Mouse (Mus musculus) bone marrow macrophage, adult 2 months (primary cell): ENCODE measurements around the gene Adgra1. TPM values are rescaled to one million over a fixed set of nuclear protein-coding genes. Genes with fewer than 3 reads are reported as not detected.

ENCODE experiments used
- H3K27ac ChIP-seq: 2 replicates; pipeline ENCODE4 v1.5.1; 2012; ENCODE audit warnings: low read depth, low read length; ENCODE audit not compliant: insufficient read depth
- H3K4me1 ChIP-seq: 2 replicates; pipeline ENCODE4 v1.6.1; 2012; ENCODE audit warnings: low read length; ENCODE audit not compliant: control insufficient read depth, insufficient read depth
- H3K4me3 ChIP-seq: 2 replicates; pipeline ENCODE4 v1.5.1; 2012; ENCODE audit warnings: mild to moderate bottlenecking, low read length, moderate library complexity; ENCODE audit not compliant: insufficient read depth
- CTCF ChIP-seq: IDR thresholded peaks from 2 replicates; pipeline ENCODE4 v1.5.1; 2012; ENCODE audit warnings: low read depth, mild to moderate bottlenecking, low read length, moderate library complexity
- POLR2A ChIP-seq: IDR thresholded peaks from 2 replicates; pipeline ENCODE4 v1.6.1; 2012; ENCODE audit warnings: mild to moderate bottlenecking, low read depth, low read length, borderline replicate concordance
- polyA plus RNA-seq: library from polyadenylated mRNA; stranded (reverse); fragments of >200 nt; gene quantifications from 2 replicates; pipeline ENCODE4 v1.2.4, GENCODE M21; 2012; ENCODE audit not compliant: missing spikeins, insufficient read depth, insufficient read length

The Adgra1 gene
- polyA plus RNA-seq, 1 experiment: not detected

DNA sequence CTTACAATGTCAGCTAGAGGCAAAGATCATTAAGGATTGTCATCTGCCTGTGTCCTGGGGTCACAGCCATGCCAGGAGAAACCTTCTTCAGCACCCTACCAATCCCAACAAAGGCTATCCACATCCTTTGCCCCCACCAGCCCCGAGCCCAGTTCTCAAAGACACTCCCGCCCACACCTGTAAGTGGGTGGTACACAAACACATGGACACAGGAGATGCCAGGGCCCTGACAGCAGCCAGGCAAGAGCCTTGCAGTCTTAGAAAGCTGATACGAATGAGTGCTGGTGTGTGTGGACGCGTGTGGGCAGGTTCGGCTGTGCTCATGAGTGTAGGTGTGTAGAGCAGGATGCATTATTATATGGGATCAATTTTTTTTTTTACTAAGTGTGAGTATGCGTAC is 66.5 kb downstream of the Adgra1 start:
- no peak for TF ChIP-seq CTCF
- H3K4me1 ChIP-seq: no peaks in the 10 kb centered on the region
- no peak overlapping the region for H3K27ac ChIP-seq
- H3K4me3 ChIP-seq: no peak overlapping the region

DNA sequence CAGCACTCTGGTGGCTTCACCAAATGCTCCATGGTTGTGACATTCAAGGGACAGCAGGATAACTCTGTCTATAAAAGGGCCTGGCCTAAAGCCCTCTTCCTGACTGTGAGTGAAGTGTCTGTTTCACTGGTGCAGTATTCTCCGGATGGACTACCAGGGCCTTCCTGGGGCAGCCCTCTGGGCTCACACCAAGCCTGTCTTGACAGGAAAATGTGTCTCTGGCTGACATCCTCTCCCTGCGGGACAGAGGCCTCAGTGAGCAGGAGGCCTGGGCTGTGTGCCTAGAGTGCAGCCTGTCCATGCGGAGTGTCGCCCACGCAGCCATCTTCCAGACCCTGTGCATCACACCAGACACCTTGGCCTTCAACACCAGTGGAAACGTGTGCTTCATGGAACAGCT is 66.9 kb downstream of the Adgra1 start:
- no peak overlapping the region for H3K27ac ChIP-seq
- no peak overlapping the region for H3K4me3 ChIP-seq
- TF ChIP-seq POLR2A (no peak), CTCF (no peak)
- H3K4me1 ChIP-seq: no peaks in the 10 kb centered on the region

DNA sequence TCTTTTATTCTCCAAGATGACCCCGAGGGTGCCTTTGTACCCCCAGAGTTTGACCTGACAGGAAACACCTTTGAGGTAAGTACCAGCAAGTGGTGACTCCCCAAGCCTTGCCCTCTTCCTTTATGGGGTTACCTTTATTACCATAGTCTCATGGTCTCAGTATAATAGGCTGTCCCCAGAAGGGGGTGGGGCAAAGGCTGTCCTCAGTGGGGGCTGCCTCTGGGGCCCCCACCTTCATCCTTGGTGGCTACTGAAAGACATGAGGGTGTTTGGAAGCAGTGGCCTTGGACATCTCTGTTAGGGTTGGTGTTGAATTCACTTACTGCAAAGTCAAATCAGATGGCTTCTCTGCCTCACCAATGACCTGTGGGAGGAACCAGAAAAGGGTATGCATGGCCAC is 68.0 kb downstream of the Adgra1 start:
- TF ChIP-seq POLR2A (no peak), CTCF (no peak)
- no peak overlapping the region for H3K27ac ChIP-seq
- H3K4me1 ChIP-seq: no peaks in the 10 kb centered on the region
- H3K4me3 ChIP-seq: no peak overlapping the region

DNA sequence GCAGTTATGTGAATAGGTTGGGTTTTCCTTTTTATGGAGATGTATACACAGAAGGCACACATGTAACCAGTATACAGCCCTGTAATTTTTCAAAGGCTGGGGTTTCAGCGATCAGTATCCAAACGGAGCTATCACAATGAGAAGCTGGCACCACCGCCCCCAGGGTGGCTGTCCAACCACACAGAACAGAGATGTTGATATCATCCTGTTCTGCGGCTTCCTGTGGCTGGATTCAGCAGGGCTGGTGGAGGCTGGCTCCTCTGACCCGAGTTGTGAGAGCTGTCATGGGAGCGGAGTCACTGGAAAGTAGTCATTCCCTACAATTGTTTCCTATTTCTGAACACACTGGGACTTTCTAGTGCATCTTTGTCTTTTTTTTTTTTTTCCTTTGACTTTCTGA is 71.3 kb downstream of the Adgra1 start:
- TF ChIP-seq POLR2A (no peak), CTCF (no peak)
- Histone ChIP-seq H3K27ac (no peak overlapping the region), H3K4me1 (no peaks in the 10 kb centered on the region), H3K4me3 (no peak overlapping the region)

DNA sequence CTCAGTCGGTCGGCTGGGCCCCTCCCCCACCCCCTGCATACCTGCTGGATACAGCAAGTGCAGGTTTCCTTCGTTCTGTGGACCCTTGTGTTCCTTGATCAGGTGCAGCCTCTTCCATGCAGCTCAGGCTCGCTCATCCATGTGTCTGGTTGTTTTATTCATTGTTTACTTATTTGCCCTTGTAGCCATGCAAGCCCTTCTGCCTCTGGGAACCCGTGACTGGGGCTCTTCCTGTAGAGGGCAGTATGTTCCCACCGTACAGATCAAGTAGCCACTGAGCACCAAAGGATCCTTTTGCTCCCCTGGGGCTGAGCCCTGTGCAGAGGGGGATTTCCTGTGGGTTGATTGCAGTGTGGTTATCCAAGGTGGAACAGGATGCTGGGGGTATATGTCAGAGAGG is 71.7 kb downstream of the Adgra1 start:
- Histone ChIP-seq H3K27ac (no peak overlapping the region), H3K4me3 (no peak overlapping the region), H3K4me1 (no peaks in the 10 kb centered on the region)
- TF ChIP-seq CTCF: peak; percentile 16; the same call in 1 of the 2 replicates
- no peak for TF ChIP-seq POLR2A

DNA sequence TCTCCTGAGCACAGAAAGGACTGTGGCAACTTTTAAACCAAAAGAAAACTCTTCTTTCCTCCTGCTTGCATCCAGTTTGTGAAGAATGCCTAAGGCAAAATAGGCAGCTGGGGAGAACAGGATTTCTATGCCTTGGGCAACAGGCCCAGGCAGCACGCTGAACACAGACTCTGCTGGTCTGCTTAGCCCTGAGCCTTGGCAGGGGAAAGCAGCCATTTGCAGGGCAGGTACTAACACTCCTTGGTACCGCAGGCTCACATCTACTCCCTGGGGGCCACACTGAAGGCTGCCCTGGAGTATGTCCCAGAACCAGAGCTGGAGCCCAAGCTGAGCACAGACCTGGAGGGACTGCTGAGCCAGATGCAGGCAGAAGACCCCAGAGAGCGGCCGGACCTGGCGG is 74.2 kb downstream of the Adgra1 start:
- no peaks in the 10 kb centered on the region for H3K4me1 ChIP-seq
- no peak overlapping the region for H3K27ac ChIP-seq
- TF ChIP-seq CTCF (no peak), POLR2A (no peak)

DNA sequence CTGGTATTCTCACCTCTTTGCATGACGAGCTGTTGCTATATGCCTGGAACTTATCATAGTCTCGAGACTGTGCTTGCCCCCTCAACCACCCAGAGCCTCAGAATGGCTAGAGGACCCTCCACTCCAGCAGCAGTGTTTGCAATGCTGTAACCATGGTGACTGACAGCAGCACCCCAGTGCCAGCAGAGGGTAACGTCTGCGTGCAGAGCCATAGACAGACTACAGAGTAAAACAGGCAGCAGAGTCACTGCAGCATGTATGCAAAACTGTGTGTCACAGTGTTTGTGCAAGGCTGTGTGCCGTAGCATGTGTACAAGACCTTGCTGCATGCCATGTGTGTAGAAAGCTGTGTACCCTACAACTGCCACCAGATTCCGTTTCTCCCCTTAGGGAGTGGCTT is 75.5 kb downstream of the Adgra1 start:
- no peaks in the 10 kb centered on the region for H3K4me1 ChIP-seq
- TF ChIP-seq POLR2A (no peak), CTCF (no peak)
- H3K27ac ChIP-seq: no peak overlapping the region
- no peak overlapping the region for H3K4me3 ChIP-seq

More for the DNA sequence above, 74.2 kb downstream of the Adgra1 start:
- H3K4me3 ChIP-seq: no peak overlapping the region

DNA sequence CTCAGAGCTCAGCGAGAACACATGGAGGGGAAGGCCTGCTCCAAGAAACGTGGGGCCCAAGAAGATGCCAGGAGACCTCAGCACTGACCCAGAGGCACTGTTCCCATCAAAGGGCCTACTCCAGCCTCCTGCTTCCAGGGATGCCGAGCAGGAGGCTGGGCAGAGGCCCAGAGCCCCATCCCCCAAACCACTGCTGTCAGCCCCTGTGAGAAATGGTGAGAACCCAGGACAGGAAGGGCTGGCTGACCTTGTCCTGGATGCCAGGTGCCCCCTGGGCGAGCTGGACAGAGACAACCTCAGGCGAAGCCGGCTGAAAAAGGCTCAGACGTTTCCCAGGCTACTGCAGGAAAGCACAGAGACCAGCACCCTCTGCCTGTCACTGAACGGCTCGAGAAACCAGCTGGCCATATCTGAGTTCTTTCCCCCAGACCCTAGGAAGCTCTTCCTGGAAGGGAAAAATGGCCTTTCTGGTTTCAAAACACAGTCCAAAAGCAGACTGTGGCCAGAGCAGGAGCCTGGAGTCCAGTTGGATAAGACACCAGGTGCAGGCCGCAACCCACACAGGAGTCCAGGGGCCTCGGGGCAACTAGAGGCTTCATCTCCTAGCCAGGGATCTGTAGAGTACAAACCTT is 76.3 kb downstream of the Adgra1 start:
- Histone ChIP-seq H3K4me1 (no peaks in the 10 kb centered on the region), H3K4me3 (no peak overlapping the region), H3K27ac (no peak overlapping the region)
- no peak for TF ChIP-seq POLR2A
- no peak for TF ChIP-seq CTCF

DNA sequence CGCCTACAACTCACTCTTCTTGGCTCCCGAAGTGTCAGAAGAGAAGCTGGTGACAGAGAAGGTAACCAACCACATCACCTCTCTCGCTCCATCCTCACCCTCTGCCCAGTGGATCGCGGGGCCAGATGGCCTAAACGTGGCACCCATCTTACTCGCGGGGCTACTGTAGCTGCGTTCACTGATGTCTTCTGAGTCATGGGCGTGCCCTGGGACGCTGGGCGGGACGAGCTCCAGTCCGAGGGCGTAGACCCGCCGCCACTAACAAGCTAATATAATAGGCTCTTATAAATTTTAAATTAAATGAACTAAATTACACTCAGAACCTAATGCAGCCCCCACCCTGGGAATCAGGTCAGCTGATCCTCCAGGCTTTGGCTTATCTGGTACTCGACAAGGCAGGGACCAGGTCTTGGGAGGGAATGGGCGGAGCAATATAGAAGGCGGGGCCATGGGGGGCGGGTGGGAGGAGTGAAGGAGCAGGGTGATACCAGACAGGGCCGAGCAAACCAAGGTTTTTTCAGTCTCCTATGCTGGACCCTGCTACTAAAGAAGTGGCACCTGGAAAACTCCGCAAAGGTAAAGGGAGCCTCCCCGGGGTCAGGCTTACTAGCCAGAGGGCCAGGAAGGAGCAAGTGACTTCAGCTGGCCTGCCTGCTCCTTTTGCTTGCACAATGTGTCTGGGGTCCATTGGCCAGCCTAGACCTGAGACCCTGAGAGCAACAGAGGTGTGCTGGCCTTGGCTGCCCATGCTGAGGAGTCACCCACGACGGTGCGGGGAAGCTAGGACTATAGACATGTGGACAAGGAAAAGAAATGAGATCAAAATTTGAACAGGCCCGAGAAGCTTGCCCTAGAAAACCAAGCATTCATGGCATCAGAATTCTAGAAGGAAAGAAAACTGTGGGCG is 80.4 kb downstream of the Adgra1 start:
- H3K4me3 ChIP-seq: no peak overlapping the region
- no peak for TF ChIP-seq CTCF
- TF ChIP-seq POLR2A: no peak

DNA sequence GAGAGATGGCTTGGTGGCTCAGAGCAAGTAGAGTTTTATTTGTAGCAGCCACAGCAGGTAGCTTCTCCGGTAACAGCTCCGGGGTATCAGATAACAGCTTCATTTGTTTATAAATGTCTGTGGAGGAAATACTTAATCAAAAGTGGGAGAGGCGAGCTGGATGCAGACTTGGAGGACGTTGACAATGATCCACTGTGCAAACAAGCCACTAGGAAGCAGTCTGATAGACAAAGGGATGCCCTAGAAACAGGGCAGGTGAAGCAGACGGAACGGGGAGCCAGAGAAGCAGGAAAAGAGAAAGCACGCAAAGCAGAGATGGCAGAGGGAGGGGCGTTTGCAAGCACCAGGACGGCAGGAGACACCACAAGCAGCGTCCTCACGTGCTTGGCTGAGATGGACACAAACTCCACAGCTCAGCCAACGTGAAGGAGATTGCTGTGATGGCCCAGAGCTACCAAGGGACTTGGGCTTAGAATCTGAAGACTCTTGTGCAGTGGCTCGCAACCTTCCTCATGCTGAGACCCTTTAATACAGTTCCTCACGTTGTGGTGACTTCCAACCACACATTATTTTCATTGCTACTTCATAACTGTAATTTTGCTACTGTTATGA is 81.8 kb downstream of the Adgra1 start:
- Histone ChIP-seq H3K27ac (no peak overlapping the region), H3K4me1 (no peaks in the 10 kb centered on the region), H3K4me3 (no peak overlapping the region)
- TF ChIP-seq CTCF: no peak
- TF ChIP-seq POLR2A: no peak

More for the DNA sequence above, 80.4 kb downstream of the Adgra1 start:
- H3K4me1 ChIP-seq: no peaks in the 10 kb centered on the region
- H3K27ac ChIP-seq: no peak overlapping the region
